Mouse (Mus musculus): Measurements from ENCODE around the gene Myo1g. TPM values are rescaled to one million over a fixed set of nuclear protein-coding genes. Genes with fewer than 3 reads are reported as not detected.

The Myo1g gene
- polyA plus RNA-seq, 1 experiment: 0.77 TPM

GRCm38 (mm10) chr11:6463159-6463837 is 57.5 kb downstream of the Myo1g start:
- H3K4me3 ChIP-seq (replicated peaks; ENCODE audit: insufficient read depth, low read depth, low read length): no peak overlapping the region
- no peak overlapping the region for H3K27ac ChIP-seq (ENCODE audit: insufficient read depth, low read length)
- peaks cover 3% of the 10 kb centered on the region; the same call in 1 of the 2 replicates for H3K4me1 ChIP-seq (ENCODE audit: control insufficient read depth, insufficient read depth, low read length)
- 86% methylated on average over 6 of the region's 6 CpGs for WGBS
- TF ChIP-seq CTCF (IDR thresholded peaks at IDR 0.05; ENCODE audit: borderline replicate concordance, insufficient read depth, low read depth, low read length) (no peak), POLR2A (IDR thresholded peaks at IDR 0.05; ENCODE audit: borderline replicate concordance, insufficient read depth, low read length) (no peak)
- no peak for DNase-seq
- H3K27me3 ChIP-seq (ENCODE audit: control insufficient read depth, insufficient read depth, low read length): no peaks in the 10 kb centered on the region

Other genes starting within 250 kb of the Myo1g start
- 185 and 188 TPM in 2 replicates for gene Tmed4, start 246.1 kb downstream of the Myo1g start, polyA plus RNA-seq (2012; rRNA removed)
- gene Ogdh, start 229.3 kb downstream of the Myo1g start, polyA plus RNA-seq (2012; rRNA removed): 232 and 235 TPM in 2 replicates
- 90.4 and 92.2 TPM in 2 replicates for gene Zmiz2, start 131.9 kb downstream of the Myo1g start, polyA plus RNA-seq (2012; rRNA removed)
- gene Ppia, start 105.5 kb downstream of the Myo1g start, polyA plus RNA-seq (2012; rRNA removed): 2,288 and 2,321 TPM in 2 replicates
- gene H2afv, start 76.5 kb downstream of the Myo1g start, polyA plus RNA-seq (2012; rRNA removed): 106 and 107 TPM in 2 replicates
- gene Purb, start 45.0 kb downstream of the Myo1g start, polyA plus RNA-seq (2012; rRNA removed): 76.9 and 81.9 TPM in 2 replicates
- gene Ccm2, start 25.9 kb upstream of the Myo1g start, polyA plus RNA-seq (2012; rRNA removed): 86.8 and 92.5 TPM in 2 replicates
- 70.0 and 94.4 TPM in 2 replicates for gene Nacad, start 85.1 kb upstream of the Myo1g start, polyA plus RNA-seq (2012; rRNA removed)
- 83.8 and 87.0 TPM in 2 replicates for gene Tbrg4, start 105.1 kb upstream of the Myo1g start, polyA plus RNA-seq (2012; rRNA removed)
- not detected in 2 replicates for gene Wap, start 117.7 kb upstream of the Myo1g start, polyA plus RNA-seq (2012; rRNA removed)
- 34.3 and 41.0 TPM in 2 replicates for gene Ramp3, start 137.6 kb upstream of the Myo1g start, polyA plus RNA-seq (2012; rRNA removed)

Measured in cerebellum, adult 2 months (tissue).